Mouse (Mus musculus) mammary gland, adult 2 months (tissue): ENCODE measurements around the gene Slc22a8. TPM values are rescaled to one million over a fixed set of nuclear protein-coding genes. Genes with fewer than 3 reads are reported as not detected.

Experiments
- polyA plus RNA-seq: library from polyadenylated mRNA; depleted of rRNA; stranded (reverse); fragments of >200 nt; gene quantifications from 2 replicates; pipeline ENCODE4 v1.2.3, GENCODE M21; 2012; ENCODE audit warnings: low replicate concordance; rRNA removed

Slc22a8 gene
- polyA plus RNA-seq = not detected in 2 replicates

DNA sequence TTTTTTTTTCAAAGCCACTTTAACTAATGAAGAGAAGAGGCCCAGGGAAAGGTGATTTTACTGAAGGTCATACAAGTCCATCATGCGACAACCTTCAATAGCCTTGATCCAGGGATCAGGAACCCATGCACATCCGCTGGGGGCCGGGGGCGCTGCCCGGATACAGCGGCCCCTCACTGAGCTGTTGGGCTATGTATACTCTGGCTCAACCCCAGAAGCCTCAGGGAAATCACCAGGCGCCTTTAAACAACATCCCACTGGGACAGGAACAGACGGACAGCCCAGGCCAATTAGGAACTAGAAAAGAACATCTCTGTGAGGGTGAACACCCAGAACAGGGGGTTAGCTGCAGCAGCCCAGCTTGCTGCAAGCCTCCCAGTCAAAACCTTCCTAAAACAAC lies at the start of gene Slc22a8:
TSS of gene Slc22a8 (plus strand) at position 301 of the 400 bp plus-strand sequence.

DNA sequence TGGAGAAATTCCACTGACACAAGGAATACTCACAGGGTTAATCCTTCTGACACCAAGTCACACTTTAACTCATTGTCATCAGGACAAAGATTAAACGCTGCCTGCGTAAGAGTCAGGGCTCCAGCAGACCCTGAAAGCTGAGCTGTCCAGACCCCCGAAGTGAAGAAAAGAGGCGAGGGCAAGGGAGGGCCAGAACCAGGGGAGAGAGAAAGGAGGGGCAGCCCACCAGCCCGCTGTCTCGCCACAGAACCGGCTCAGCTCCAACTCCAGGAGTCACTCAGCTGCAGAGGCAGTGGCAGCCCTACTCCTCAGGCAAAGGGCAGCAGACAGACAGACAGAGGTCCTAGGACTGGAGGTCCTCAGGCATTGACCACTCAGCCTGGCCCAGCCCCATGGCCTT lies 26.9 kb downstream of the Slc22a8 start, which contains the start of gene Slc22a6:
TSS of gene Slc22a6 (plus strand) at position 136 of the 400 bp plus-strand sequence.

Other genes starting within 250 kb of the Slc22a8 start
- gene Slc22a30, start 186.1 kb upstream of the Slc22a8 start, polyA plus RNA-seq = 0.17 TPM in 1 of 2 replicates, not detected in the other
- gene Slc22a6, start 26.8 kb downstream of the Slc22a8 start, polyA plus RNA-seq = not detected in 2 replicates
- gene Chrm1, start 72.5 kb downstream of the Slc22a8 start, polyA plus RNA-seq = 3.0 and 3.4 TPM in 2 replicates
- 156 and 200 TPM in 2 replicates for gene Slc3a2, start 132.1 kb downstream of the Slc22a8 start, polyA plus RNA-seq
- gene Wdr74, start 144.6 kb downstream of the Slc22a8 start, polyA plus RNA-seq = 25.6 and 42.9 TPM in 2 replicates
- gene 1700092M07Rik, start 149.5 kb downstream of the Slc22a8 start, polyA plus RNA-seq = not detected in 2 replicates
- gene Stx5a, start 150.2 kb downstream of the Slc22a8 start, polyA plus RNA-seq = 73.4 and 84.9 TPM in 2 replicates
- 75.3 and 140 TPM in 2 replicates for gene Nxf1, start 165.8 kb downstream of the Slc22a8 start, polyA plus RNA-seq
- 300 and 304 TPM in 2 replicates for gene Tmem223, start 179.7 kb downstream of the Slc22a8 start, polyA plus RNA-seq
- gene Tmem179b, start 183.2 kb downstream of the Slc22a8 start, polyA plus RNA-seq = 133 and 165 TPM in 2 replicates
- gene Taf6l, start 195.2 kb downstream of the Slc22a8 start, polyA plus RNA-seq = 15.2 and 17.4 TPM in 2 replicates
- gene Polr2g, start 207.3 kb downstream of the Slc22a8 start, polyA plus RNA-seq = 30.3 and 61.5 TPM in 2 replicates
- 2.4 and 3.2 TPM in 2 replicates for gene Zbtb3, start 211.3 kb downstream of the Slc22a8 start, polyA plus RNA-seq
- 10.7 and 20.5 TPM in 2 replicates for gene Ttc9c, start 228.1 kb downstream of the Slc22a8 start, polyA plus RNA-seq
- 13.8 and 14.4 TPM in 2 replicates for gene Hnrnpul2, start 228.8 kb downstream of the Slc22a8 start, polyA plus RNA-seq
- not detected in 2 replicates for gene AC129217.1, start 238.5 kb downstream of the Slc22a8 start, polyA plus RNA-seq
- 568 and 621 TPM in 2 replicates for gene Bscl2, start 246.2 kb downstream of the Slc22a8 start, polyA plus RNA-seq
- gene Gng3, start 247.9 kb downstream of the Slc22a8 start, polyA plus RNA-seq = 0.34 and 0.65 TPM in 2 replicates